ENCODE assay signal across 8 mouse cellular contexts in genomic region chr12:44547721-44548369, GRCm38 (mm10).
DNase-seq lines count a peak whose midpoint lies in the region; TF ChIP-seq lines count a peak whose summit lies in the region.

No protein-coding gene starts in this region.

- TF ChIP-seq CTCF in E14TG2a.4 (conservative IDR thresholded peaks at IDR 0.05; ENCODE audit: low read length): peak; percentile 42
- TF ChIP-seq CTCF in lung, adult 2 months (IDR thresholded peaks at IDR 0.05; ENCODE audit: insufficient read depth, low read length): peak; percentile 21; the same call in 1 of the 2 replicates

- peak; percentile 71 for DNase-seq in adrenal gland, adult 2 months
- peak; percentile 90 for DNase-seq in embryo, embryonic 10 days (ENCODE audit: low spot score)
- DNase-seq in gonadal fat pad, adult 2 months (ENCODE audit: low read depth): peak; percentile 6
- DNase-seq in kidney, postnatal 4 days: peak; percentile 83 to 85
- peak; percentile 59 for DNase-seq in lung, adult 2 months
- peak; percentile 4 for DNase-seq in ovary, adult 18-20 months (ENCODE audit: low spot score)
- DNase-seq in urinary bladder, postnatal 36 days (ENCODE audit: low spot score in 2 of 2): peak; percentile 37 to 58

- TF ChIP-seq POLR2A in lung, adult 2 months (IDR thresholded peaks at IDR 0.05; ENCODE audit: borderline replicate concordance, extremely low read depth, low read depth, low read length): no peak

- no peaks in the 10 kb centered on the region for H3K9me3 ChIP-seq in E14TG2a.4 (ENCODE audit: low read length)

- no peak overlapping the region for H3K4me3 ChIP-seq in E14TG2a.4 (replicated peaks; ENCODE audit: low read length)
- no peak overlapping the region for H3K4me3 ChIP-seq in lung, adult 2 months (replicated peaks; ENCODE audit: extremely low read depth, low read depth, low read length)

- WGBS in lung, adult 2 months: 52% methylated on average over 8 of the region's 8 CpGs

- no peaks in the 10 kb centered on the region for H3K36me3 ChIP-seq in E14TG2a.4 (ENCODE audit: insufficient read depth, low read length)

- no peaks in the 10 kb centered on the region for H3K27me3 ChIP-seq in E14TG2a.4 (ENCODE audit: insufficient read depth, low read length)

- H3K4me1 ChIP-seq in E14TG2a.4 (replicated peaks; ENCODE audit: low read depth, low read length): peaks cover 16% of the 10 kb centered on the region
- H3K4me1 ChIP-seq in lung, adult 2 months (ENCODE audit: control insufficient read depth, insufficient read depth, low read length): no peaks in the 10 kb centered on the region

Comparison
In these comparisons a context has a peak if more than half of its experiments do, and no peak if none do; other contexts are left out.
1. DNase-seq: peak in every context shown above with its lines; median percentile 90 in embryo, embryonic 10 days; 84 in kidney, postnatal 4 days; 71 in adrenal gland, adult 2 months; 59 in lung, adult 2 months; 48 in urinary bladder, postnatal 36 days; 6 in gonadal fat pad, adult 2 months; 4 in ovary, adult 18-20 months.